Mouse (Mus musculus): ENCODE measurements around the gene Btn1a1. TPM values are rescaled to one million over a fixed set of nuclear protein-coding genes. Genes with fewer than 3 reads are reported as not detected.

Btn1a1 gene
- polyA plus RNA-seq, 1 experiment from 2014 or later = 0.17 TPM

- peak; percentile 87 for ATAC-seq (ENCODE audit: low read depth)
- Histone ChIP-seq H3K27ac (ENCODE audit: low read depth, low read length) (peak overlapping the region; percentile 80), H3K4me1 (ENCODE audit: control insufficient read depth, insufficient read depth, low read length) (0 out of 2 replicates have a peak, but pooled peaks cover 3% of the 10 kb centered on the region), H3K9ac (replicated peaks; ENCODE audit: low read depth, low read length) (peak overlapping the region; percentile 17; the same call in 1 of the 2 replicates), H3K4me3 (ENCODE audit: low read depth, low read length) (peak overlapping the region; percentile 45), H3K9me3 (ENCODE audit: control insufficient read depth, low read length) (no peaks in the 10 kb centered on the region), H3K4me2 (ENCODE audit: low read depth, low read length) (peak overlapping the region; percentile 63), H3K36me3 (ENCODE audit: control insufficient read depth, insufficient read depth, low read length) (no peaks in the 10 kb centered on the region), H3K27me3 (ENCODE audit: control insufficient read depth, insufficient read depth, low read length) (no peaks in the 10 kb centered on the region)
- under 1% methylated on average over 15 of the region's 15 CpGs for WGBS
Measured at GRCm38 (mm10) chr13:23431351-23431771, 34.3 kb downstream of the Btn1a1 start.

GRCm38 (mm10) chr13:23430734-23431133, 35.0 kb downstream of the Btn1a1 start:
- no peaks in the 10 kb centered on the region for H3K36me3 ChIP-seq (ENCODE audit: control insufficient read depth, insufficient read depth, low read length)
- no peaks in the 10 kb centered on the region for H3K27me3 ChIP-seq (ENCODE audit: control insufficient read depth, insufficient read depth, low read length)
- H3K4me2 ChIP-seq (ENCODE audit: low read depth, low read length) = peak overlapping the region; percentile 63
- H3K4me3 ChIP-seq (ENCODE audit: low read depth, low read length) = peak overlapping the region; percentile 45
- ATAC-seq (ENCODE audit: low read depth) = peak; percentile 69
- under 1% methylated on average over 17 of the region's 17 CpGs for WGBS
- peak overlapping the region; percentile 80 for H3K27ac ChIP-seq (ENCODE audit: low read depth, low read length)
- H3K9me3 ChIP-seq (ENCODE audit: control insufficient read depth, low read length) = no peaks in the 10 kb centered on the region
- peak overlapping the region; percentile 37; the same call in 1 of the 2 replicates for H3K9ac ChIP-seq (replicated peaks; ENCODE audit: low read depth, low read length)
- H3K4me1 ChIP-seq (ENCODE audit: control insufficient read depth, insufficient read depth, low read length) = 0 out of 2 replicates have a peak, but pooled peaks cover 3% of the 10 kb centered on the region

- H3K9ac ChIP-seq (replicated peaks; ENCODE audit: low read depth, low read length) = peak overlapping the region; percentile 37; the same call in 1 of the 2 replicates
Measured at GRCm38 (mm10) chr13:23429771-23430380, 35.8 kb downstream of the Btn1a1 start.

GRCm38 (mm10) chr13:23428166-23428993, 37.3 kb downstream of the Btn1a1 start:
- H3K9me3 ChIP-seq (ENCODE audit: control insufficient read depth, low read length) = no peaks in the 10 kb centered on the region
- no peaks in the 10 kb centered on the region for H3K27me3 ChIP-seq (ENCODE audit: control insufficient read depth, insufficient read depth, low read length)
- H3K27ac ChIP-seq (ENCODE audit: low read depth, low read length) = no peak overlapping the region
- no peak for ATAC-seq (ENCODE audit: low read depth)
- no peak overlapping the region for H3K4me2 ChIP-seq (ENCODE audit: low read depth, low read length)
- H3K4me1 ChIP-seq (ENCODE audit: control insufficient read depth, insufficient read depth, low read length) = peaks cover 3% of the 10 kb centered on the region; the same call in 1 of the 2 replicates
- no peak overlapping the region for H3K4me3 ChIP-seq (ENCODE audit: low read depth, low read length)
- WGBS = 60% methylated on average over 16 of the region's 16 CpGs
- no peaks in the 10 kb centered on the region for H3K36me3 ChIP-seq (ENCODE audit: control insufficient read depth, insufficient read depth, low read length)
- H3K9ac ChIP-seq (replicated peaks; ENCODE audit: low read depth, low read length) = no peak overlapping the region

More at GRCm38 (mm10) chr13:23429771-23430380, 35.8 kb downstream of the Btn1a1 start:
- H3K9me3 ChIP-seq (ENCODE audit: control insufficient read depth, low read length) = no peaks in the 10 kb centered on the region
- ATAC-seq (ENCODE audit: low read depth) = no peak
- H3K4me3 ChIP-seq (ENCODE audit: low read depth, low read length) = peak overlapping the region; percentile 45
- H3K27me3 ChIP-seq (ENCODE audit: control insufficient read depth, insufficient read depth, low read length) = no peaks in the 10 kb centered on the region
- 0 out of 2 replicates have a peak, but pooled peaks cover 3% of the 10 kb centered on the region for H3K4me1 ChIP-seq (ENCODE audit: control insufficient read depth, insufficient read depth, low read length)
- H3K4me2 ChIP-seq (ENCODE audit: low read depth, low read length) = peak overlapping the region; percentile 63
- H3K27ac ChIP-seq (ENCODE audit: low read depth, low read length) = peak overlapping the region; percentile 80; the same call in 1 of the 2 replicates
- WGBS = 44% methylated on average over 10 of the region's 10 CpGs
- no peaks in the 10 kb centered on the region for H3K36me3 ChIP-seq (ENCODE audit: control insufficient read depth, insufficient read depth, low read length)

- H3K27me3 ChIP-seq (ENCODE audit: control insufficient read depth, insufficient read depth, low read length) = no peaks in the 10 kb centered on the region
- H3K9ac ChIP-seq (replicated peaks; ENCODE audit: low read depth, low read length) = no peak overlapping the region
- peaks cover 7% of the 10 kb centered on the region; the same call in 1 of the 2 replicates for H3K4me1 ChIP-seq (ENCODE audit: control insufficient read depth, insufficient read depth, low read length)
- no peak overlapping the region for H3K4me2 ChIP-seq (ENCODE audit: low read depth, low read length)
- H3K9me3 ChIP-seq (ENCODE audit: control insufficient read depth, low read length) = no peaks in the 10 kb centered on the region
- no peak overlapping the region for H3K27ac ChIP-seq (ENCODE audit: low read depth, low read length)
- H3K36me3 ChIP-seq (ENCODE audit: control insufficient read depth, insufficient read depth, low read length) = no peaks in the 10 kb centered on the region
- 66% methylated on average over 10 of the region's 10 CpGs for WGBS
- no peak overlapping the region for H3K4me3 ChIP-seq (ENCODE audit: low read depth, low read length)
- ATAC-seq (ENCODE audit: low read depth) = no peak
Measured at GRCm38 (mm10) chr13:23427401-23427910, 38.2 kb downstream of the Btn1a1 start.

GRCm38 (mm10) chr13:23426922-23427321, 38.8 kb downstream of the Btn1a1 start:
- peaks cover 7% of the 10 kb centered on the region; the same call in 1 of the 2 replicates for H3K4me1 ChIP-seq (ENCODE audit: control insufficient read depth, insufficient read depth, low read length)
- 13% methylated on average over 14 of the region's 14 CpGs for WGBS
- no peak overlapping the region for H3K27ac ChIP-seq (ENCODE audit: low read depth, low read length)
- no peaks in the 10 kb centered on the region for H3K9me3 ChIP-seq (ENCODE audit: control insufficient read depth, low read length)
- no peak overlapping the region for H3K4me2 ChIP-seq (ENCODE audit: low read depth, low read length)
- H3K36me3 ChIP-seq (ENCODE audit: control insufficient read depth, insufficient read depth, low read length) = peaks cover under 1% of the 10 kb centered on the region; the same call in 1 of the 2 replicates
- no peaks in the 10 kb centered on the region for H3K27me3 ChIP-seq (ENCODE audit: control insufficient read depth, insufficient read depth, low read length)
- no peak overlapping the region for H3K9ac ChIP-seq (replicated peaks; ENCODE audit: low read depth, low read length)
- ATAC-seq (ENCODE audit: low read depth) = no peak
- H3K4me3 ChIP-seq (ENCODE audit: low read depth, low read length) = no peak overlapping the region

- 9% methylated on average over 8 of the region's 8 CpGs for WGBS
- no peak overlapping the region for H3K4me2 ChIP-seq (ENCODE audit: low read depth, low read length)
- no peaks in the 10 kb centered on the region for H3K27me3 ChIP-seq (ENCODE audit: control insufficient read depth, insufficient read depth, low read length)
- peaks cover 5% of the 10 kb centered on the region; the same call in 1 of the 2 replicates for H3K36me3 ChIP-seq (ENCODE audit: control insufficient read depth, insufficient read depth, low read length)
- peaks cover 7% of the 10 kb centered on the region; the same call in 1 of the 2 replicates for H3K4me1 ChIP-seq (ENCODE audit: control insufficient read depth, insufficient read depth, low read length)
- ATAC-seq (ENCODE audit: low read depth) = no peak
- H3K9me3 ChIP-seq (ENCODE audit: control insufficient read depth, low read length) = no peaks in the 10 kb centered on the region
- no peak overlapping the region for H3K4me3 ChIP-seq (ENCODE audit: low read depth, low read length)
- no peak overlapping the region for H3K27ac ChIP-seq (ENCODE audit: low read depth, low read length)
- no peak overlapping the region for H3K9ac ChIP-seq (replicated peaks; ENCODE audit: low read depth, low read length)
Measured at GRCm38 (mm10) chr13:23426335-23426734, 39.4 kb downstream of the Btn1a1 start.

- Histone ChIP-seq H3K27me3 (ENCODE audit: control insufficient read depth, insufficient read depth, low read length) (no peaks in the 10 kb centered on the region), H3K4me2 (ENCODE audit: low read depth, low read length) (no peak overlapping the region), H3K9ac (replicated peaks; ENCODE audit: low read depth, low read length) (no peak overlapping the region), H3K27ac (ENCODE audit: low read depth, low read length) (no peak overlapping the region), H3K4me1 (ENCODE audit: control insufficient read depth, insufficient read depth, low read length) (peaks cover 7% of the 10 kb centered on the region; the same call in 1 of the 2 replicates), H3K36me3 (ENCODE audit: control insufficient read depth, insufficient read depth, low read length) (peaks cover 12% of the 10 kb centered on the region), H3K4me3 (ENCODE audit: low read depth, low read length) (no peak overlapping the region), H3K9me3 (ENCODE audit: control insufficient read depth, low read length) (no peaks in the 10 kb centered on the region)
- 3% methylated on average over 9 of the region's 9 CpGs for WGBS
- no peak for ATAC-seq (ENCODE audit: low read depth)
Measured at GRCm38 (mm10) chr13:23425505-23425904, 40.2 kb downstream of the Btn1a1 start.
